Mouse (Mus musculus) cerebellum, adult 11 months (tissue): ENCODE results near the gene Cfd.
"Not testable (repeated sequence)": the region's sequence is repeated elsewhere in the genome, so short reads cannot be mapped to it uniquely, and the experiment has no call there.

ENCODE experiments used
- DNase-seq: peaks from one replicate; pipeline ENCODE4 v3.0.0; 2022

Gene Cfd

GRCm38 (mm10) chr10:79861230-79862048, 29.2 kb upstream of the Cfd start:
- peak; percentile 67 for DNase-seq

GRCm38 (mm10) chr10:79862049-79862788, 28.4 kb upstream of the Cfd start:
- DNase-seq, result no peak

- no peak for DNase-seq
These were observed 27.7 kb upstream of the Cfd start for GRCm38 (mm10) chr10:79862925-79863324.

- no peak for DNase-seq
These were observed 26.1 kb upstream of the Cfd start for GRCm38 (mm10) chr10:79864351-79865188.

GRCm38 (mm10) chr10:79865189-79865601, 25.5 kb upstream of the Cfd start:
- DNase-seq, result no peak

- DNase-seq, result peak; percentile 47
These were observed 24.8 kb upstream of the Cfd start for GRCm38 (mm10) chr10:79865801-79866295.

- DNase-seq, result no peak
These were observed 24.1 kb upstream of the Cfd start for GRCm38 (mm10) chr10:79866601-79867000.

GRCm38 (mm10) chr10:79871845-79872244, 18.8 kb upstream of the Cfd start:
- DNase-seq, result no peak

GRCm38 (mm10) chr10:79872862-79873261, 17.8 kb upstream of the Cfd start:
- no peak for DNase-seq

- no peak for DNase-seq
These were observed 17.3 kb upstream of the Cfd start for GRCm38 (mm10) chr10:79873313-79873712.

GRCm38 (mm10) chr10:79873715-79874289, 16.9 kb upstream of the Cfd start:
- DNase-seq, result no peak

GRCm38 (mm10) chr10:79874290-79874862, 16.3 kb upstream of the Cfd start, which contains the start of the genes Prtn3 and Plppr3:
Gene Prtn3, plus strand, starts transcription at chr10:79874476.
Gene Plppr3, minus strand, starts transcription at chr10:79874634.
- no peak for DNase-seq

GRCm38 (mm10) chr10:79877174-79877573, 13.5 kb upstream of the Cfd start:
- DNase-seq, result no peak

GRCm38 (mm10) chr10:79877757-79878156, 12.9 kb upstream of the Cfd start:
- DNase-seq, result no peak

- no peak for DNase-seq
These were observed 11.1 kb upstream of the Cfd start for GRCm38 (mm10) chr10:79879527-79879926.

- no peak for DNase-seq
These were observed 9.9 kb upstream of the Cfd start for GRCm38 (mm10) chr10:79880721-79881120.

GRCm38 (mm10) chr10:79881981-79882380, 8.7 kb upstream of the Cfd start:
- no peak for DNase-seq

GRCm38 (mm10) chr10:79883297-79884084, 7.2 kb upstream of the Cfd start:
- peak; percentile 78 for DNase-seq

- DNase-seq, result no peak
These were observed 6.2 kb upstream of the Cfd start for GRCm38 (mm10) chr10:79884446-79884845.

- DNase-seq, result not testable (repeated sequence)
These were observed 5.7 kb upstream of the Cfd start for GRCm38 (mm10) chr10:79884938-79885337.

GRCm38 (mm10) chr10:79886054-79886453, 4.6 kb upstream of the Cfd start, which contains the start of gene Elane:
Gene Elane, plus strand, starts transcription at chr10:79886247.
- DNase-seq, result no peak
